In the genomic region with DNA sequence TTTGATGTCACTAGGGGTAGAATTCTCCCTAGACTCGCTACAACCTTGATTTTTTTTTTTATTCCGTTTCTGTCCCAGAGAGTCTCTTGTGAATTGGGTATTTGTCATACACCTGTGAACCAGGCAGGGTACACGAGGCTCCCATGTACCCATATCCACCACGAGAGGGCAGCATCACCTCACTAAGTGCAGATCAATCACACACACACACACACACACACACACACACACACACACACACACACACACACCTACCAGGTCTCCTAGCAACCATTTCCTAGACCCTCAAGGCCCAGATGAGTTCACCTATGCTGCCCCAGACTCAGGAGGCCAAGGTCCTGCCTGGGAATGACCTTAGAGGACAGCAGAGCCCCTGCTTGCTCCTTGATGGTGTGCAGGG, we compare ENCODE assay signal across 9 mouse cellular contexts.
DNase-seq lines count a peak whose midpoint lies in the region; ATAC-seq and TF ChIP-seq lines count a peak whose summit lies in the region.
"Had no signal": no experiment of that assay in that cellular context is flagged by ENCODE, and none has a peak within 500 bp of the region (broad histone marks: within the 10 kb centered on the region; RNA-seq: fewer than 3 reads in every experiment).

No protein-coding gene starts in this region.

- no peak overlapping the region for H3K4me2 ChIP-seq in hindbrain, embryonic 11.5 days (replicated peaks; ENCODE audit: low read depth, low read length)
- no peak overlapping the region for H3K4me2 ChIP-seq in hindbrain, embryonic 12.5 days (replicated peaks)
- no peak overlapping the region for H3K4me2 ChIP-seq in forebrain, embryonic 16.5 days (ENCODE audit: low read length)
- H3K4me2 ChIP-seq in liver, embryonic 14.5 days (ENCODE audit: low read depth), result no peak overlapping the region

- 6% methylated on average over 4 of the region's 4 CpGs for WGBS in hindbrain, embryonic 11.5 days
- WGBS in hindbrain, embryonic 12.5 days, result 6% methylated on average over 4 of the region's 4 CpGs
- WGBS in forebrain, embryonic 16.5 days, result 0% methylated on average over 4 of the region's 4 CpGs
- 3% methylated on average over 4 of the region's 4 CpGs for WGBS in liver, embryonic 14.5 days (ENCODE audit: insufficient replicate concordance)

- no peak overlapping the region for H3K4me3 ChIP-seq in hindbrain, embryonic 11.5 days (ENCODE audit: low read depth, low read length)
- no peak overlapping the region for H3K4me3 ChIP-seq in hindbrain, embryonic 12.5 days
- no peak overlapping the region for H3K4me3 ChIP-seq in ES-Bruce4 (ENCODE audit: low read depth, low read length)
- no peak overlapping the region for H3K4me3 ChIP-seq in forebrain, embryonic 16.5 days (replicated peaks; ENCODE audit: low read length)
- no peak overlapping the region for H3K4me3 ChIP-seq in liver, embryonic 14.5 days (ENCODE audit: insufficient read depth in 1 of 2, low read depth in 2 of 2, low read length in 2 of 2)

- no peaks in the 10 kb centered on the region for H3K9me3 ChIP-seq in hindbrain, embryonic 11.5 days (ENCODE audit: control insufficient read depth, low read length)
- no peaks in the 10 kb centered on the region for H3K9me3 ChIP-seq in hindbrain, embryonic 12.5 days (replicated peaks)
- H3K9me3 ChIP-seq in ES-Bruce4 (replicated peaks; ENCODE audit: control insufficient read depth, insufficient read depth, low read length, poor library complexity, severe bottlenecking), result no peaks in the 10 kb centered on the region
- no peaks in the 10 kb centered on the region for H3K9me3 ChIP-seq in forebrain, embryonic 16.5 days (ENCODE audit: control insufficient read depth, low read length)
- no peaks in the 10 kb centered on the region for H3K9me3 ChIP-seq in liver, embryonic 14.5 days (ENCODE audit: control insufficient read depth, low read length)

- TF ChIP-seq EP300 in ES-Bruce4 (IDR thresholded peaks at IDR 0.05; ENCODE audit: insufficient read depth, low read depth, low read length), result no peak
- no peak for TF ChIP-seq EP300 in liver, embryonic 14.5 days (IDR thresholded peaks at IDR 0.05; ENCODE audit: low read depth)

- peak; percentile 81 for DNase-seq in hindbrain, embryonic 11.5 days (ENCODE audit: low spot score)
- DNase-seq in brain, embryonic 18.5 days (ENCODE audit: low read depth, low spot score), result peak; percentile 37
- no peak for DNase-seq in liver, embryonic 14.5 days (ENCODE audit: low read depth in 3 of 3, low spot score in 3 of 3)
- peak; percentile 60 for DNase-seq in retina, postnatal 7 days (ENCODE audit: low read depth, low spot score)
- no peak for DNase-seq in ovary, postnatal 10 days (ENCODE audit: low spot score)

- no peaks in the 10 kb centered on the region for H3K27me3 ChIP-seq in hindbrain, embryonic 11.5 days (ENCODE audit: control insufficient read depth, insufficient read depth, low read length)
- H3K27me3 ChIP-seq in hindbrain, embryonic 12.5 days, result no peaks in the 10 kb centered on the region
- H3K27me3 ChIP-seq in ES-Bruce4 (ENCODE audit: control insufficient read depth, insufficient read depth, low read length, poor library complexity, severe bottlenecking), result no peaks in the 10 kb centered on the region
- no peaks in the 10 kb centered on the region for H3K27me3 ChIP-seq in forebrain, embryonic 16.5 days (replicated peaks; ENCODE audit: control insufficient read depth, insufficient read depth, low read length)
- no peaks in the 10 kb centered on the region for H3K27me3 ChIP-seq in liver, embryonic 14.5 days (ENCODE audit: control insufficient read depth, insufficient read depth, low read length)

- peak; percentile 23; the same call in 1 of the 2 replicates for ATAC-seq in hindbrain, embryonic 11.5 days (ENCODE audit: low FRiP score)
- ATAC-seq in hindbrain, embryonic 12.5 days (ENCODE audit: low FRiP score), result no peak
- ATAC-seq in forebrain, embryonic 16.5 days, result peak; percentile 46; the same call in 1 of the 2 replicates
- no peak for ATAC-seq in liver, embryonic 14.5 days (ENCODE audit: insufficient read depth)

- H3K9ac ChIP-seq in hindbrain, embryonic 11.5 days (ENCODE audit: low read depth, low read length), result no peak overlapping the region
- no peak overlapping the region for H3K9ac ChIP-seq in hindbrain, embryonic 12.5 days
- no peak overlapping the region for H3K9ac ChIP-seq in ES-Bruce4 (ENCODE audit: low read depth, poor library complexity, severe bottlenecking)
- no peak overlapping the region for H3K9ac ChIP-seq in forebrain, embryonic 16.5 days (replicated peaks; ENCODE audit: low read depth, low read length)
- H3K9ac ChIP-seq in liver, embryonic 14.5 days (replicated peaks), result no peak overlapping the region

- TF ChIP-seq CTCF in ES-Bruce4 (IDR thresholded peaks at IDR 0.05; ENCODE audit: low read depth, low read length), result peak; percentile 84
- peak; percentile 84 for TF ChIP-seq CTCF in liver, embryonic 14.5 days (IDR thresholded peaks at IDR 0.05; ENCODE audit: low read depth)

- no peak overlapping the region for H3K27ac ChIP-seq in hindbrain, embryonic 11.5 days (ENCODE audit: low read depth, low read length)
- H3K27ac ChIP-seq in hindbrain, embryonic 12.5 days, result no peak overlapping the region
- no peak overlapping the region for H3K27ac ChIP-seq in ES-Bruce4 (ENCODE audit: insufficient read depth, low read length)
- H3K27ac ChIP-seq in forebrain, embryonic 16.5 days (ENCODE audit: low read length), result no peak overlapping the region
- no peak overlapping the region for H3K27ac ChIP-seq in liver, embryonic 14.5 days
- H3K27ac ChIP-seq: macrophage had no signal

- H3K4me1 ChIP-seq in hindbrain, embryonic 11.5 days (replicated peaks; ENCODE audit: control insufficient read depth, insufficient read depth, low read length), result 0 out of 2 replicates have a peak, but pooled peaks cover under 1% of the 10 kb centered on the region
- peaks cover 15% of the 10 kb centered on the region for H3K4me1 ChIP-seq in hindbrain, embryonic 12.5 days
- no peaks in the 10 kb centered on the region for H3K4me1 ChIP-seq in ES-Bruce4 (ENCODE audit: control insufficient read depth, insufficient read depth, low read length)
- no peaks in the 10 kb centered on the region for H3K4me1 ChIP-seq in forebrain, embryonic 16.5 days (replicated peaks; ENCODE audit: control insufficient read depth, insufficient read depth, low read length)
- 0 out of 4 replicates have a peak, but pooled peaks cover 0 to 2% of the 10 kb centered on the region in 2 experiments for H3K4me1 ChIP-seq in liver, embryonic 14.5 days (replicated peaks; ENCODE audit: control insufficient read depth in 2 of 2, insufficient read depth in 2 of 2, low read length in 1 of 2)

- H3K36me3 ChIP-seq in hindbrain, embryonic 11.5 days (ENCODE audit: control insufficient read depth, insufficient read depth, low read length), result no peaks in the 10 kb centered on the region
- H3K36me3 ChIP-seq in hindbrain, embryonic 12.5 days, result no peaks in the 10 kb centered on the region
- no peaks in the 10 kb centered on the region for H3K36me3 ChIP-seq in ES-Bruce4 (ENCODE audit: control insufficient read depth, insufficient read depth, low read length, poor library complexity, severe bottlenecking)
- no peaks in the 10 kb centered on the region for H3K36me3 ChIP-seq in forebrain, embryonic 16.5 days (ENCODE audit: control insufficient read depth, insufficient read depth)
- H3K36me3 ChIP-seq in liver, embryonic 14.5 days (replicated peaks; ENCODE audit: control insufficient read depth, insufficient read depth, low read depth), result no peaks in the 10 kb centered on the region

- no peak for TF ChIP-seq POLR2A in ES-Bruce4 (IDR thresholded peaks at IDR 0.05; ENCODE audit: insufficient read depth, low read length)

Comparison
In these comparisons a context has a peak if more than half of its experiments do, and no peak if none do; other contexts are left out.
1. ATAC-seq: peak in hindbrain, embryonic 11.5 days (single experiment) and forebrain, embryonic 16.5 days (single experiment); none in hindbrain, embryonic 12.5 days (single experiment) and liver, embryonic 14.5 days (single experiment).
2. DNase-seq: peak in hindbrain, embryonic 11.5 days (single experiment), brain, embryonic 18.5 days (single experiment) and retina, postnatal 7 days (single experiment); none in liver, embryonic 14.5 days (0 of 3) and ovary, postnatal 10 days (single experiment).